Mouse (Mus musculus) left cerebral cortex, adult 9 months (tissue): ENCODE data around the gene Kdf1.

ENCODE experiments used
- DNase-seq, 2 experiments: peaks; one replicate each; pipeline ENCODE4 v3.0.0; 2022; ENCODE audit warnings: low spot score in 2 of 2

The Kdf1 gene

GRCm38 (mm10) chr4:133518601-133519368 is at the start of gene Kdf1:
TSS of gene Kdf1 (plus strand) at chr4:133518963.
- no peak for DNase-seq

- DNase-seq: no peak
These were observed 49.6 kb upstream of the Kdf1 start for GRCm38 (mm10) chr4:133469122-133469521.

GRCm38 (mm10) chr4:133471135-133471821 is 47.5 kb upstream of the Kdf1 start:
- no peak for DNase-seq

- DNase-seq: no peak
These were observed 44.9 kb upstream of the Kdf1 start for GRCm38 (mm10) chr4:133473833-133474232.

- peak; percentile 95 to 98 for DNase-seq
These were observed 39.1 kb upstream of the Kdf1 start, which contains the start of gene Tent5b for GRCm38 (mm10) chr4:133479458-133480184. TSS of gene Tent5b (plus strand) at chr4:133480132.

- no peak for DNase-seq
These were observed 38.6 kb upstream of the Kdf1 start for GRCm38 (mm10) chr4:133480185-133480537.

GRCm38 (mm10) chr4:133480754-133481153 is 38.0 kb upstream of the Kdf1 start:
- no peak for DNase-seq

- no peak for DNase-seq
These were observed 37.3 kb upstream of the Kdf1 start for GRCm38 (mm10) chr4:133481488-133481887.

- no peak for DNase-seq
These were observed 36.3 kb upstream of the Kdf1 start for GRCm38 (mm10) chr4:133482479-133482878.

- peak in 1 of 2 experiments; percentile 48 for DNase-seq
These were observed 34.3 kb upstream of the Kdf1 start for GRCm38 (mm10) chr4:133484266-133485025.

- DNase-seq: no peak
These were observed 32.9 kb upstream of the Kdf1 start for GRCm38 (mm10) chr4:133485691-133486425.

GRCm38 (mm10) chr4:133486673-133487357 is 31.9 kb upstream of the Kdf1 start:
- no peak for DNase-seq

- no peak for DNase-seq
These were observed 30.0 kb upstream of the Kdf1 start for GRCm38 (mm10) chr4:133488619-133489392.

- no peak for DNase-seq
These were observed 29.1 kb upstream of the Kdf1 start for GRCm38 (mm10) chr4:133489489-133490245.

- no peak for DNase-seq
These were observed 27.0 kb upstream of the Kdf1 start for GRCm38 (mm10) chr4:133491800-133492199.

- no peak for DNase-seq
These were observed 24.9 kb upstream of the Kdf1 start for GRCm38 (mm10) chr4:133493895-133494294.

GRCm38 (mm10) chr4:133494432-133494831 is 24.3 kb upstream of the Kdf1 start:
- DNase-seq: peak in 1 of 2 experiments; percentile 87

GRCm38 (mm10) chr4:133494867-133495266 is 23.9 kb upstream of the Kdf1 start:
- no peak for DNase-seq

- DNase-seq: no peak
These were observed 23.1 kb upstream of the Kdf1 start for GRCm38 (mm10) chr4:133495711-133496110.
